Mouse (Mus musculus) left cerebral cortex, adult 8-10 months (tissue): ENCODE measurements at regions not wholly inside any gene's neighbourhood (a gene's known extent, or its start where the extent isn't known, plus 50 kb on each side); places are given as distances from the start of the nearest gene placed in this dataset.
A peak's percentile ranks its signal among the peaks of the same experiment; 100 is the strongest.

Source experiments
- DNase-seq, 2 experiments: peaks; one replicate each; pipeline ENCODE4 v3.0.0; 2022; ENCODE audit warnings: low spot score in 2 of 2

DNA sequence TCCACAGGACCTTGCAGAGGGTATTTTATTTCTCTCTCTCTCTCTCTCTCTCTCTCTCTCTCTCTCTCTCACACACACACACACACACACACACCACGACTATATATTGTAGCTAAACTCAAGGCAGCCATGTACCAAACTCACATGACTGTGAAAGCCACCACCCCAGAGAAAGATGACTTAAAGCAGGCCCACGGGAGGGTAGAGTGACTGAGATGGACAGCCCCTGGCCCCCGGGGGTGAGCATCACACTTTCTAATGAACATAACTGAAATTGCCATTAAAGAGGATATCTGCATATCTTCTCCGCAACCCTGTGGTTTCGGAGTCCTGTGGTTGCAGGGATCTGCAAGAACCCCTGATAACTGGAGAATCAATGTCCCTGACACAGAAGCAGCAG, 197.1 kb upstream of the Spdye4c start:
- DNase-seq: no peak

- DNase-seq: no peak
These were observed 195.6 kb upstream of the Spdye4c start for GRCm38 (mm10) chr2:128395308-128396007.

- peak; percentile 66 to 99 for DNase-seq
These were observed 195.0 kb upstream of the Spdye4c start for GRCm38 (mm10) chr2:128396008-128396346.

DNA sequence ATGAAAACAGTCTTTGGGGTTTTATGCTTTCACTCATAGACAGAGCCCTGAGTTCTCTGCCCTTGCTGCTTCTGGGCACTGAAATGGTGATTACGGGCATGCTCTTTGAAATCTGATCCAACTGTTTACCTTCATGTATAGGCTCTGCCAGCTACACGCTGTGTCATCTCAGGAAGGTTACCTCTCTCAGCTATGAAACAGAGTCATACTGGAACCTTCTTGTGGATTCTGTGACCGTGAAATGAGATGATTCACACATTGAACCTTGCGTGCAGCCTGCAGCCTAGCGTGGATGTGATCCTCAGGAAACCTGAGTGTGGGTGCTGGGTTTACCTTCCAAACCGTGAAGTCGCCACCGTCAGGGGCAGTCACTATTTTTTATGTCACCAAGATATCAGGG, 189.7 kb upstream of the Spdye4c start:
- no peak for DNase-seq

- DNase-seq: no peak
These were observed 187.7 kb upstream of the Spdye4c start for GRCm38 (mm10) chr2:128403143-128403935.

- DNase-seq: no peak
These were observed 186.6 kb upstream of the Spdye4c start for GRCm38 (mm10) chr2:128404405-128404804.

- no peak for DNase-seq
These were observed 183.9 kb upstream of the Spdye4c start for GRCm38 (mm10) chr2:128407076-128407475.

GRCm38 (mm10) chr2:128408718-128409117, 182.3 kb upstream of the Spdye4c start:
- DNase-seq: no peak

DNA sequence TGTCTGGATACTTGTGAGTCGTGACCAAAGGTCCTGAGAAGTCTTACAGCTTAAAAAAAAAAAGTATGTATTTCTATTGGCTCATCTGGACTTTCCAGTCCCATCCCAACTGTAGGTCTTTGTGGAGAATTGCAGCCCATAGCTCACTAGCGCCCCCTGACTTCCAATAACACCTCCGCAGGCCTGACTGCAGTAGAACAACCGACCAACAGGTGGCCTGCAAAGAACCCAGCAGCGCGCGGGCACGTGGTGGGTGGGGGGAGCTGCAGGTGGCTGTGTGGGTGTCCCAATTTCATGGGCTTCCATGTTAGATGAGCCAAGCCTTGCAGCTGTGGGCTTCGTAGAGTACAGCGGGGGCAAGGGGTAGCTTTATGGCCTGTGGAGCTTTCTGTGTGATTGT, 178.7 kb upstream of the Spdye4c start:
- peak in 1 of 2 experiments; percentile 23 for DNase-seq

DNA sequence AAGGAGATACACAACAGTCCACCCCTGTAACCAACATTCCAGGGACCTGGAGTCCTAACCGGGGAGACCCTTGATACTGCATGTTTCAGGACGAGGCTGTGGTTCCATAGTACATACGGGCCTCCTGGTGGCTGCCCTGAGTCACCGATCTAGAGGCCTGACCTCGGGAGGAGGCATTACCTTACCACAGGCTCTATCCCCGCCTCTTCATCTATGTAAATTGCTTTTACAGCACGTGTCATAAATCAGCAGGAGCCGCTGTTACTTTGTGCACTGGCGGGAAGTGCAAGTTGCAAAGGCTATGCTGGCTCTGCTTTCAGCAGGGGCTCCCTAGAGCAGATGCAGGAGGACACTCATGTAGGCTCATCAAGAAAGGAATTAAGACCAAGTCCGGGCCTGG, 178.0 kb upstream of the Spdye4c start:
- DNase-seq: no peak

DNA sequence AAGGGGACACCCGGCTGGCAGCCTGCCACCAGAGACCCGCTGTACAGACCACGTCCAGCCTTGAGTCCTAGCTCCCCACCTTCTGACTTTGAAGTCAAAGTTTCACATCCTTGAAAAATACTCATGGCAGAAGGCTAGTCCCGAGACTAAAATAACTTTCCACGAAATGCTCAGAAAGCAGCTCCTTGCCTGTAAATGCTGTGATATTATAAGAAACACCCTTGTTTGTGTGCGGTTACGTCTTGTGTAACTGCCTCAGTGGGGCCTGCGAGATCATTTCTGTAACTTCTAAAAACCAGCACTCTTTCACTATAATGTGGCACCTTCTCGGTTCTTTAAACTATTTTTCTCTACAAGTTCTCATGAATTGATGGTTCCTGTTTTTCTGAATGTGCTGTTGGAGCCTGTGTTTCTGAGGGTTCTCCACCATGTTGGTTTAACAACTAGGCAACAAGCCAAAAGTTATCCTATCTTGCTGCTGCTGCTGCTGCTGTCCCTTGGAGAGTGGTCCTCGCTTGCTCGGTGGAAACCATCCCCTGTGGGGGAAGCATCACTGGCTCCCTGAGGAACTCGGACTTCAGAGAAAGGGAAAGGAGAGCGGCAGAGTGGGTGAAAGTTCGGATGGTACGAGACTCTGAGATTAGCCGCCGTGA, 176.3 kb upstream of the Spdye4c start:
- no peak for DNase-seq

GRCm38 (mm10) chr2:128416416-128416815, 174.6 kb upstream of the Spdye4c start:
- DNase-seq: no peak

DNA sequence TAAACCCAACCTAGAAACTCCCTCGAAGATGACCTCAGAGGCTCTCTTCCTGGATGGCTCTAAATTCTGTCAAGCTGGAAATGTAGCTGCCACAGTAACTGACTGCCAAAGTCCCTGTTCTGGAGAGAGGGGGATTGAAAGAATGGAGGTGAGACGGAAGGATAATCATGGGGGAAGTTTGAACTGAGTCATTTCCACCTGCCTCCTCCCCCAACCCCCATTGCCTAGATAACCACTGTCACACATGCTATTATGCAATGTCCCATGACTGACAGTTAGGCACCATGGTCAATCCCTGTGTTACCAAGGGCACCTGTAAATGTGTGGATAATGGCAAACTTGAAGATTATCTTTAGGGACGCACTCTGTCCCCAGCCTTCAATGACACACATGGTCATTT, 172.0 kb upstream of the Spdye4c start:
- no peak for DNase-seq

GRCm38 (mm10) chr2:128420406-128420805, 170.6 kb upstream of the Spdye4c start:
- no peak for DNase-seq

DNA sequence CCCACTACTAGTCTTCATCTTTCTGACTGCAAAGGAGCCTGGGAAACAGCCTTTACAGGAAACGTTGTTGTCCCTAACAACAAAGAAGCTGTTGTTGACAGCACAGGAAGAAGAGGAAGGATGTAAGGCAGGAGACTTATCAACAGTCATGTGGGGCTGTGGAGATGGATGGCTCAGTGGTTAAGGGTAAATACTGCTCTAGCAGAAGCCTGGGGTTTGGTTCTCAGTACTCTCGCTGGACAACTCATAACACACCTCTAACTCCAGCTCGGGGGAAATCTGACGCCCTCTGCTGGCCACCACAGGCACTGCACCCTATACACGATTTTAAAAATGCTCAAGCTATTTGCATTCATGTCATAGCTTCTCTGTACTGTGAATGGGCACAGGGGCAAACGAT, 168.3 kb upstream of the Spdye4c start:
- no peak for DNase-seq

DNA sequence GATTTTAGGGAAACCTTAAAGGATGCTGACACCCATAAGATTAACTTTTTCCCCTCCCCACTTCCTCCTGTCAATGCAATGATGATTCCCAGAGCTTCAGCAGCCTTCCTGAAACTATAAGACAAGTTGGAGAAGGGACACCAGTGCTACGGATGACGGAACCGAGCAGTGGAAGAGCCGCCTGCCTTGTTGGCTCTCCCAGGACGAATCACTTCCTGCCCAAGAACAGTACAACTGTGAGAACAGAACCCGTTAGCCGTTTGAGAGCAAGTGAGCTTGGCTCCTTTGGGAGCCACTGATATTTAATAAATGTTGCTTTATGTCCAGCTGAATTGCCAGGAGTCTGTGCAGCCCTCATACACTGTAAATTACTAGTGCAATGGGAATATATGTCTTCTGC, 166.8 kb upstream of the Spdye4c start:
- no peak for DNase-seq

GRCm38 (mm10) chr2:128427181-128427880, 163.7 kb upstream of the Spdye4c start:
- DNase-seq: no peak

DNA sequence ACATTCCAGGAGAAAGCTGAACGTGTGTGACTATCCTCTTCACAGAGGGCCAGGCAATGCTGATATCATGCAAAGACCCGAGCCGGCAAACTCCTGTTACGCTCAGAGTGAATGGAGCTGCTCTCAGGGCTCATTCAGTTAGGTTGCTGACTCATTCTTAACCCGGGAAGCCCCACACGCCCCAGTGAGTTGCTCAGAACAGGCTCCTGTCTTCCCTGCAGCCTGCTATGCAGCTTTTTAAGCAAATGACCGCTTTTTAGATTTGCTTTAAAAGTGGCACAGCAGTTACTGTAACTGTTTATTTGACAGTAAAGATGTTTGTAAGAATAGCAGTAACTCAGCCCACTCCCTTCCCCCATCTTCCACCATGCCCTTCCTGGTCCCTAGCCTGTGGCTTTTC, 162.9 kb upstream of the Spdye4c start:
- DNase-seq: no peak

DNA sequence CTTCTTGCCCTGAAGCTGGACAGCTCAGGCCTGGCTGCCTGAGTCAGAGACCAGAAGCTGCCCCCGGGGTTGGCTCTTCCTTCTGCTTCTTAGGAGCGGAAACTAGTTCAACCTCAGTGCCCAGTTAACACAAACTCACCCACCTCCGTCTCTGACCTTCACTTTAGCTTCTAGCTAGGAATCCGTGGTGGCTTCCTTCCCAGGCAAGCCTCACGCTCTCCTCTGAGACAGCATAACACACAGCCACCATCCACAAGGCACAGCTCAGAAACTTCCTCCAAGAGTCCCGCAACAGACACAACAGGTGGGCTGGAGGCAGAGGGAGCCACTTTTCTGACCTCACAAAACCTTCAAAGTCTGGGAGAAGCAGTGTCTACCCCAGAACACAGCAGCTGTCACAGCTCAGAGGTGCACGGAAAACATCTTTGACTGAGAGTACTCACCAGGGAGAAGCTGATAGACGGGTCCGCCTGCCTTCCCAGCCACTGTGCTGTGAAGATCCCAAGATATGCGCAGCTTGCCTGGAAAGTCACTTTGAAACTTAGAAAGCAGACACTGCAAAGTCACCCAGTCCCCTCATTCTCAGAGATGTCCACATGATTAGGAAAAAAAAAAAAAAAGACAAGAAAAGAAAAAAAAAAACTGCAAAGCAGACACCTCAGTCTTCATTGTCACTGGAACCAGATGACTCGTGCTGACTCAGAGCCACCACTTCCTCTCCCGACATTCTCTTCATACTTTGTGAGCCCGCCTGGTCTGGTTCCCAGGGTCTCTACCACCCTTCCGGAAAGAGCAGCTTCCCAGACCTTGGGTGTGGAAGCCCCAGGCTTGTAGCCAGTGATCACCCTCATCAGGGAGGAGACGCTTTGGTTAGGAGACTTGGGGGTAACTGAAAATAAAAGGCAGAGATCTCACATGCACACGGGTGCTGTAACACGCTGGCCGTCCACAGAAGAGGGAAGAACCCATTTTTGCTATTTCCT, 162.1 kb upstream of the Spdye4c start:
- no peak for DNase-seq

- DNase-seq: no peak
These were observed 161.2 kb upstream of the Spdye4c start for GRCm38 (mm10) chr2:128429786-128430185.

DNA sequence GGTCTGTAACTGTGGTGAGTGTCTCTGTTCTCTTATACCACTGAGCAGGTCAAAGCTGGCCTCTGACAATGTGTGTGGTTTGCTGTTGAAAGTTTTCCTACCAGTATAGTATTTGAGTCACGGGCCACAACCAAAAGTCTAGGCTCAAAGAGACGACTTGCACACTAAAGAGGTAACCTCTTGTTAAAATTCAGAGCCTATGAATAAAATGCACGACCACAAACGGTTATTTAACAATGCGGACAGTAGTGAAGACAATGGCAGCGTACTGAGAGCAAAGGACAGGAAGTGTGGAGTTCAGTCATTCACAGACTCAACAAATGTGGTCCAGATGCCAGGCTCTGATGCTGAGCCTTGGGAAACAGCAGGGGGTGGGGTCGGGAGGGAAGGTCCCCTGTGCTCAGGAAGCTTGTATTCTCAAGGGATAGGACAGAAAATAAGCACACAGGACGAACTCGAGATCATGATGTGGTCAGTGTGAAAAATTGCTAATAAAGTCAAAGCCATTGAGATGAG, 160.2 kb upstream of the Spdye4c start:
- DNase-seq: no peak
